Comparison of ENCODE assay signal across 19 mouse cellular contexts in genomic region chr11:78594271-78594964, GRCm38 (mm10).
"Had no signal": no experiment of that assay in that cellular context is flagged by ENCODE, and none has a peak within 500 bp of the region (broad histone marks: within the 10 kb centered on the region; RNA-seq: fewer than 3 reads in every experiment).

No protein-coding gene starts in this region.

- H3K36me3 ChIP-seq: liver, embryonic 15.5 days; lung, embryonic 15.5 days had no signal

- ATAC-seq: liver, embryonic 12.5 days; midbrain, embryonic 13.5 days; midbrain, embryonic 16.5 days had no signal

- DNase-seq: kidney, postnatal 14 days; kidney, postnatal 4 days; liver; lung, adult 18-20 months; lung, postnatal 14 days; lung, postnatal 4 days; retina, postnatal 1 day; thymus, adult 18-20 months; thymus, postnatal 36 days had no signal

- H3K27ac ChIP-seq: limb, embryonic 10.5 days; limb, embryonic 13.5 days; liver, embryonic 12.5 days; liver, embryonic 15.5 days; lung, embryonic 15.5 days; midbrain, embryonic 10.5 days; midbrain, embryonic 13.5 days; neural tube, embryonic 13.5 days had no signal

- H3K4me3 ChIP-seq: limb, embryonic 10.5 days; limb, embryonic 13.5 days; liver, embryonic 12.5 days; liver, embryonic 15.5 days; lung, embryonic 15.5 days; midbrain, embryonic 10.5 days; midbrain, embryonic 13.5 days; myocyte; neural tube, embryonic 13.5 days had no signal

- H3K27me3 ChIP-seq: limb, embryonic 13.5 days; liver, embryonic 12.5 days; liver, embryonic 15.5 days; lung, embryonic 15.5 days; midbrain, embryonic 13.5 days; neural tube, embryonic 13.5 days had no signal

- H3K9me3 ChIP-seq: limb, embryonic 10.5 days; limb, embryonic 13.5 days; liver, embryonic 12.5 days; liver, embryonic 15.5 days; lung, embryonic 15.5 days; midbrain, embryonic 10.5 days; midbrain, embryonic 13.5 days; neural tube, embryonic 13.5 days had no signal

- H3K9ac ChIP-seq: limb, embryonic 13.5 days; liver, embryonic 12.5 days; liver, embryonic 15.5 days; lung, embryonic 15.5 days; midbrain, embryonic 13.5 days; neural tube, embryonic 13.5 days had no signal

- H3K4me2 ChIP-seq: limb, embryonic 13.5 days; liver, embryonic 12.5 days; liver, embryonic 15.5 days; lung, embryonic 15.5 days; midbrain, embryonic 13.5 days; neural tube, embryonic 13.5 days had no signal
